Mouse (Mus musculus): Measurements from ENCODE around the gene Limch1. TPM values are rescaled to one million over a fixed set of nuclear protein-coding genes. Genes with fewer than 3 reads are reported as not detected.

Gene Limch1
- polyA plus RNA-seq, 1 experiment from 2014 or later, result 52.8 TPM

GRCm38 (mm10) chr5:66768034-66768433 lies 22.4 kb downstream of the Limch1 start:
- no peak overlapping the region for H3K9ac ChIP-seq
- no peaks in the 10 kb centered on the region for H3K36me3 ChIP-seq
- peaks cover 25% of the 10 kb centered on the region for H3K4me1 ChIP-seq (replicated peaks)
- no peak overlapping the region for H3K4me2 ChIP-seq
- WGBS, result 39% methylated on average over 4 of the region's 4 CpGs
- H3K27ac ChIP-seq (replicated peaks), result no peak overlapping the region; the same call in 1 of the 2 replicates
- H3K4me3 ChIP-seq, result no peak overlapping the region
- ATAC-seq (ENCODE audit: low read depth), result no peak
- H3K27me3 ChIP-seq, result no peaks in the 10 kb centered on the region
- H3K9me3 ChIP-seq, result no peaks in the 10 kb centered on the region

DNA sequence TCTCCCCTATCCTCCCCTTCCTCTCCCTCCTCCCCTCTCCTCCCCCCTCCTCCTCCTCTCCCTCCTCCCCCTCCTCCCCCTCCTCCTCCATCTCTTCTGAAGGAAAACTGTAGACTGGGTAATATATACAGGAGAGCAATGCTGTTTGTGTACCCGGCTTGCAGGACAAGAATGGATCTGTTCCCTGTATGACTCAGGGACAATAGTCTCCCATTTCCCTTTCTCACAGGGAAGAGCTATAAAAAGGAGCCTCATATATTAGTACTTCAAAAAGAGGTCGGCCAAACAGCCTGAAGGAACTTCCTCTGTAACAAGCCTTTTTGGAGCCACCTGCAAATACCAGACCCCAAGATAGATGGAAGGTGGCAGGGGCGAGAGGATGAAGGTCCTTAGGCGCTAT lies 23.4 kb downstream of the Limch1 start:
- no peaks in the 10 kb centered on the region for H3K9me3 ChIP-seq

DNA sequence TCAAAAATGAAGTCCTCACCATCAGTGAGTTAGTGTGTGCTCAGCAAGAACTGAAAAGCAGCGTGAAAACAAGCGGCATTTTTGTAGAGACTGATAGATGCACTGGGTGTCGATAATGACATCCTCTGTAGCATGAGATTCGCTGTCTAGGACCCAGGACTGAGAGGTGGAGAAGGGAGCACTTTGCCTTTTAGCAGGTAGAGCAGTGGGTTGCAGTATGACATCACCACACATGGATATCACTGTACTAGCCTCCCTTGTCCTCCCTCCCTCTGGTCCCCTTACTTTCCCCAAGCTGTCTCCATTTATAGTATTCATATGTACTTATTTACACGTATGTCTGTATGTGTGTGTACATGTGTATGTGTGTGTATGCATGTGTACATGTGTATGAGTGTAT lies 23.9 kb downstream of the Limch1 start:
- Histone ChIP-seq H3K9ac (no peak overlapping the region), H3K4me3 (no peak overlapping the region), H3K9me3 (no peaks in the 10 kb centered on the region), H3K27ac (replicated peaks) (no peak overlapping the region), H3K27me3 (no peaks in the 10 kb centered on the region), H3K4me2 (no peak overlapping the region), H3K4me1 (replicated peaks) (peaks cover 20% of the 10 kb centered on the region), H3K36me3 (no peaks in the 10 kb centered on the region)
- whole genome bisulfite sequencing, result 81% methylated on average over 5 of the region's 5 CpGs
- peak; percentile 60; the same call in 1 of the 2 replicates for ATAC-seq (ENCODE audit: low read depth)

More for the DNA sequence above, 23.4 kb downstream of the Limch1 start:
- Histone ChIP-seq H3K27ac (replicated peaks) (no peak overlapping the region), H3K27me3 (no peaks in the 10 kb centered on the region), H3K4me2 (no peak overlapping the region), H3K9ac (no peak overlapping the region), H3K4me1 (replicated peaks) (peaks cover 22% of the 10 kb centered on the region), H3K36me3 (no peaks in the 10 kb centered on the region), H3K4me3 (no peak overlapping the region)
- ATAC-seq (ENCODE audit: low read depth), result no peak
- 27% methylated on average over 4 of the region's 4 CpGs for WGBS

DNA sequence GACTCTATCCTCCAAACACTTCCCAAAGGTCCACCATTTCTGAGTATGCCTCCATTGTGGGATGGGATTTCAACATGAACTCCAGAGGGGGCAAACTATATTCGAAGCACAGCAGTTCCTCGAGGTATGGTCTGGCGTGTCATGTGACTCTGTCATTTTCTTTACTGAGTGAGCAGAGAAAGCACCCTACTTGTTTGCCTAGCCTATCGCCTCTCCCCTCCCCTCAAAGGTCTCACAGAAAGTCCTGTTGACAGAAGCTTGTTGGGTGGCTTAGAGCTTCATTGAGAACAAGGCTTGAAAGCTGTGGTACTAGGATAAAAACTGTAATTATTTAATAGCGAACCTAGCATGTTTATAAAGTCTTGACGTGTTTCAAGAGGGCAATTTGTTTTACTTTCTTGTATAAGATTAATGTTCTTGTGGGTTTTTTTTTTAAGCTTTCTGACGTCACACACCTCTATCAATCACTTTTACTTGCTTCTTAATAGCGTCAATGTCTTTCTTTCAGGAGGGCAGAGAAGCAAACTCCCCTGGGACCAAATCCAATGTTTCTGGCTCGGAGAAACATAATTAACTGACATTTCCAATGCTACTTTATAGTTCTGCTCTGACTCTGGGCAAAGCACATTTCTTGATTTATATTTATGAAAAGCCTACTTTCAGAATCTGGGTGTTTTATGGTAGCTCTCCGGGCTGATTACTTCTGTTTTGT lies 32.5 kb downstream of the Limch1 start:
- Histone ChIP-seq H3K27ac (replicated peaks) (0 out of 2 replicates have a peak overlapping the region, but pooled peaks have one; percentile 7), H3K4me3 (no peak overlapping the region), H3K4me1 (replicated peaks) (peaks cover 12% of the 10 kb centered on the region; the same call in 1 of the 2 replicates), H3K9ac (no peak overlapping the region), H3K36me3 (no peaks in the 10 kb centered on the region), H3K27me3 (no peaks in the 10 kb centered on the region), H3K4me2 (no peak overlapping the region), H3K9me3 (no peaks in the 10 kb centered on the region)
- no peak for ATAC-seq (ENCODE audit: low read depth)
- 54% methylated on average over 10 of the region's 10 CpGs for WGBS

- Histone ChIP-seq H3K4me1 (replicated peaks) (peaks cover 12% of the 10 kb centered on the region; the same call in 1 of the 2 replicates), H3K4me2 (no peak overlapping the region), H3K9ac (no peak overlapping the region), H3K27me3 (no peaks in the 10 kb centered on the region), H3K9me3 (no peaks in the 10 kb centered on the region), H3K4me3 (no peak overlapping the region), H3K36me3 (no peaks in the 10 kb centered on the region), H3K27ac (replicated peaks) (no peak overlapping the region)
- 96% methylated on average over 4 of the region's 4 CpGs for WGBS
- ATAC-seq (ENCODE audit: low read depth), result no peak
Observed at GRCm38 (mm10) chr5:66780371-66780770, 34.7 kb downstream of the Limch1 start.

DNA sequence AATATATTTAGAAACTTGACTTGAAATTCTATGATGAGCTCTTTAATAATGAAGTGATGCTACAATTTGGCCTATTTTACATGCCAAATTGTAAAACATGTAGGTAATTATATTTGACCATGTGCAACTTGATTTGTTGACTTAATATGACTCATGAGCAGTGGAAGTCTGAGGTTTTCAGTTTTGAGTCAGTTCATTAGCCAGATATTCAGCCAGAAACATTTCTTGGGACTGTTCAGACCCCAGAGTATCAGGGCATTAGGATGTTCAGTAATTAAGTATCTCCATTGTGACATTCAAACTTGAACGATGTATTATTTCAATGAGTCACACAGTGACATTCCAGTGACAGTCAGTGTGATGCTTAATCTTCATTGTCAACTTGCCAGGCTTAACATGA lies 35.9 kb downstream of the Limch1 start:
- H3K4me2 ChIP-seq, result no peak overlapping the region
- no peak for ATAC-seq (ENCODE audit: low read depth)
- peaks cover 12% of the 10 kb centered on the region; the same call in 1 of the 2 replicates for H3K4me1 ChIP-seq (replicated peaks)
- no peaks in the 10 kb centered on the region for H3K9me3 ChIP-seq
- no peaks in the 10 kb centered on the region for H3K36me3 ChIP-seq
- WGBS, result 89% methylated on average over 1 of the region's 1 CpGs
- no peak overlapping the region for H3K4me3 ChIP-seq
- no peak overlapping the region for H3K27ac ChIP-seq (replicated peaks)
- no peaks in the 10 kb centered on the region for H3K27me3 ChIP-seq
- no peak overlapping the region for H3K9ac ChIP-seq

DNA sequence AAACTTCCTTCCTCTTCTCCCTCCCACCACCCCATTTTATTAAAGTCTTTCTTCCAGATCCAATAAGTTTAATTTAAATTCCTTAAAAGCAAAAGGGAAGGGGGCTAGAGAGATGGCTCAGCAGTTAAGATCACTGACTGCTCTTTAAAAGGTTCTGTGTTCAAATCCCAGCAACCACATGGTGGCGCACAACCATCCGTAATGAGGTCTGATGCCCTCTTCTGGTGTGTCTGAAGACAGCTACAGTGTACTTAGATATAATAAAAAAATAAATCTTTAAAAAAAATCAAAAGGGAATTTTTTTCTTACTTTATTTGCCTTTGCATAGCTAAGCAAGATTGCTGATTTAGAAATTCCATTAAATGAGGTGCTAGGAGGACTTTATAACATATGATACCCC lies 37.2 kb downstream of the Limch1 start:
- no peak overlapping the region for H3K4me2 ChIP-seq
- H3K9ac ChIP-seq, result no peak overlapping the region
- H3K4me3 ChIP-seq, result no peak overlapping the region
- no peaks in the 10 kb centered on the region for H3K27me3 ChIP-seq
- H3K4me1 ChIP-seq (replicated peaks), result peaks cover 8% of the 10 kb centered on the region; the same call in 1 of the 2 replicates
- H3K27ac ChIP-seq (replicated peaks), result no peak overlapping the region
- no peaks in the 10 kb centered on the region for H3K36me3 ChIP-seq
- no peaks in the 10 kb centered on the region for H3K9me3 ChIP-seq
- no peak for ATAC-seq (ENCODE audit: low read depth)
- 90% methylated on average over 2 of the region's 2 CpGs for WGBS

GRCm38 (mm10) chr5:66784624-66785361 lies 39.2 kb downstream of the Limch1 start:
- Histone ChIP-seq H3K4me2 (no peak overlapping the region), H3K9ac (no peak overlapping the region), H3K4me3 (no peak overlapping the region), H3K27me3 (no peaks in the 10 kb centered on the region), H3K9me3 (no peaks in the 10 kb centered on the region), H3K36me3 (no peaks in the 10 kb centered on the region), H3K27ac (replicated peaks) (no peak overlapping the region), H3K4me1 (replicated peaks) (no peaks in the 10 kb centered on the region)
- WGBS, result 78% methylated on average over 9 of the region's 9 CpGs
- no peak for ATAC-seq (ENCODE audit: low read depth)

DNA sequence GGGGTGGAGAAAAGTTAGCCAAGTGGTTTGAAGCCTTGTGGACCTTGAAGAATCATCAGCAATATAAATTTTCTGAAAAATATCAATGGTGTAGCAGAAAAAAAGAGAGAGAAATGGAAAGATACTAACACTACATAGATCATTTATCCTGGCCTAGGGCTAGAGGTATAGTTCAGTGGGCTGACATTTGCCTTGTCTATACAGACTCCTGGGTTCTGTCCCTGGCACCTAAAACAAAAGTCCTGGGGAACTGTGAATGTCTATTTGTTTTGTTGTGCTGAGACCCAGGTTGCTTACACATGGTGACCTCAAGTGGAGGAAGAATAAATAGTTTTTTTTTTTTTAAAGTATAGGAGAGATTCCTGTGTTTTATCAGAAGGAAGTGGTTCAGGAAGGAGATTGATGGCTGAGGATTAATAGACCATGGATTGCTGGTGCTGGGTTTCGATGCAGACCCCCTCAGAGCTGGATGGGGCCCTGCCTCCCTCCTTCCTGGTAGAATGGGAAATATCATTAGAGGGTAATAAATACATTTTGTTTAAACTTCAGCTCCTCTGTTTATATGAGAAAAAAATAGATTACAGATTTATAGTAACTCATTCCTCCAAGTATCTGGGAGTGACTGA lies 40.5 kb downstream of the Limch1 start:
- Histone ChIP-seq H3K9me3 (no peaks in the 10 kb centered on the region), H3K36me3 (no peaks in the 10 kb centered on the region), H3K27ac (replicated peaks) (no peak overlapping the region), H3K9ac (no peak overlapping the region), H3K27me3 (no peaks in the 10 kb centered on the region), H3K4me2 (no peak overlapping the region), H3K4me1 (replicated peaks) (no peaks in the 10 kb centered on the region), H3K4me3 (no peak overlapping the region)
- 54% methylated on average over 1 of the region's 1 CpGs for WGBS
- ATAC-seq (ENCODE audit: low read depth), result no peak

GRCm38 (mm10) chr5:66786621-66787061 lies 41.0 kb downstream of the Limch1 start:
- Histone ChIP-seq H3K4me3 (no peak overlapping the region), H3K36me3 (no peaks in the 10 kb centered on the region), H3K4me1 (replicated peaks) (no peaks in the 10 kb centered on the region), H3K27ac (replicated peaks) (no peak overlapping the region), H3K9ac (no peak overlapping the region), H3K9me3 (no peaks in the 10 kb centered on the region), H3K4me2 (no peak overlapping the region), H3K27me3 (no peaks in the 10 kb centered on the region)
- WGBS, result 84% methylated on average over 8 of the region's 8 CpGs
- ATAC-seq (ENCODE audit: low read depth), result no peak

DNA sequence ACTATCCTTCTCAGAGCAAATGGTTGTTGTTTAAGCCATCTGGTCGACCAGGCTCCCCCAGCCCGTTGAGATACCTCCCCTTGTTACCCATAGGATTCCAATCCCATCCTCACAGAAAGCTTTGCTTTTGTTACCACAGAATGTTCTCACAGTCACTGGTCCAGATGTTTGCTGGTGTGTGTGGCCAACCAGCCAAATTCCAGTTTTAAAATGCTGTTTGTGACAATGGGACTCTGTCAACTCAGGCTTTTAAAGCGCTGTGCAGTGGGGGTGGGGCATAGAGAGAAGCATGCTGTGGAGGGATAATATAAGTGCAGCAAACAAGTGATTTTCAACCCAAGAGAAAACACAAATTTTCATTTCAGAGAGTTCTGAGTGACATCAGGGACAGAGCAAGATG lies 43.4 kb downstream of the Limch1 start:
- 84% methylated on average over 3 of the region's 3 CpGs for WGBS
- H3K27ac ChIP-seq (replicated peaks), result no peak overlapping the region
- H3K9me3 ChIP-seq, result no peaks in the 10 kb centered on the region
- H3K4me2 ChIP-seq, result no peak overlapping the region
- no peak for ATAC-seq (ENCODE audit: low read depth)
- H3K9ac ChIP-seq, result no peak overlapping the region
- H3K4me3 ChIP-seq, result no peak overlapping the region
- no peaks in the 10 kb centered on the region for H3K4me1 ChIP-seq (replicated peaks)
- no peaks in the 10 kb centered on the region for H3K36me3 ChIP-seq
- H3K27me3 ChIP-seq, result no peaks in the 10 kb centered on the region

DNA sequence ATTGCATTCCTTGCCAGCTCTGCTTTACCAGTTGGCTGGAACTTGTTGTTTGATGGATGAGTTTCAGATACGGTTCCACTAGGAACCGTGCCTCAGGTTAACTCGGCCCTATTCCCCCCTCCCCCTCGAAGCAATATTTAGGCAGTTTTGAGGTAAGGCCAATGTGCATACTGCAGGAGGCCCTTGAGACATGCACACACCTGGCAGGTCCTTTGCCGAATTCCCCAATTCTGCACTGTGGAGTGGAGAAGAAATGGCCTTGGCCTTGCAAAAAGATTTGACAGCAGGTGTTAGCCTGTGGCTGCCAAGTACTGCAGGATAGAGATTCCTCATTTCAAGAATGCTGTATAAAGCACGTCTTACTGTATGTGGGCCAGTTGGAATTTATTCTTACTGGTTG lies 45.5 kb downstream of the Limch1 start:
- ATAC-seq (ENCODE audit: low read depth), result no peak
- no peaks in the 10 kb centered on the region for H3K36me3 ChIP-seq
- 84% methylated on average over 6 of the region's 6 CpGs for WGBS
- H3K27me3 ChIP-seq, result no peaks in the 10 kb centered on the region
- no peak overlapping the region for H3K4me3 ChIP-seq
- H3K4me2 ChIP-seq, result no peak overlapping the region
- H3K4me1 ChIP-seq (replicated peaks), result no peaks in the 10 kb centered on the region
- no peak overlapping the region for H3K27ac ChIP-seq (replicated peaks)
- no peak overlapping the region for H3K9ac ChIP-seq
- H3K9me3 ChIP-seq, result no peaks in the 10 kb centered on the region
